Mouse (Mus musculus) 3T3-L1 (cell line): ENCODE data around the gene Sf3a1.

ENCODE experiments used
- DNase-seq: peaks from one replicate; pipeline ENCODE4 v3.0.0-alpha.2; 2015; ENCODE audit warnings: low read depth, low spot score

The Sf3a1 gene

GRCm38 (mm10) chr11:4134986-4135935, 24.9 kb upstream of the Sf3a1 start, which contains the start of gene Rnf215:
Rnf215 (plus strand) TSS chr11:4135202.
- DNase-seq: peak; percentile 92

- no peak for DNase-seq
Measured at GRCm38 (mm10) chr11:4138964-4139363, 21.2 kb upstream of the Sf3a1 start.

- no peak for DNase-seq
Measured at GRCm38 (mm10) chr11:4141505-4141904, 18.6 kb upstream of the Sf3a1 start.

GRCm38 (mm10) chr11:4142352-4142751, 17.8 kb upstream of the Sf3a1 start:
- DNase-seq: peak; percentile 74

DNA sequence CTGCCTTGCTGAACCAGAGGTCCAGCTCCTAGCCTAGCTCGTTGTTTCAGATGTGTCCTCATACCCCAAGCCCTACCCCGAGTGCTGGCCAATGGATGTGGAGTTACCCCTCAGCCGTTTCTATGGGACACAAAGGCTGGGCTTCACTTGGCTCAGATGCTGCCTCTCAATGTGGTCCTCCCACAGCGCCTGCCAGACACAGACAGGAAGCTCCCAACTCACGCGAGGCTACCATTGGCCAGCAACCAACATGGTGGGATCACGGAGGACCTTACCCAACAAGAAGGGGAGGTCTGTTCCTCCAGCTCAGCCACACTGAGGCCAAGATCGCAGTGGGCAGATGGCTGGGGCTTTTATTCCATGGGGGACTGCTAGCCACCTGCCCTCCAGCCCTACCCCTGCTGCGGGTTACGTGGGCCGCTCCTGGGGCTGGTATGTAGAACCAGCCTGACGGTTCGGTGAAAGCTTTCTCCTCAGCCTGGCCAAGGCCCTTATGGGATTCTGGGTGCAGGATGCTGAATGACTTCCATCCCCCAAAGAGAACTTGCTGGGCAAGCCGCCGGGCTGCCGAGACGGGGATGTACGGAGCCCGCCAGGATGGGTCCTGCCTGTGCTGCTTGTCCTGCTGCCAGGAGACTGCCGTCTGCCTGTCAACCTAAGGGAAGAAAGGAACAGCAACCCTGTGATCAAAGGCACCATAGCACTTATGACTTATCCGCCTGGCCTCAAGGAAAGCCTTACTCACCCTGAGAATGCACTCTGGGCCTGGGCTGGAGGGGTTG, 16.7 kb upstream of the Sf3a1 start:
- DNase-seq: no peak

DNA sequence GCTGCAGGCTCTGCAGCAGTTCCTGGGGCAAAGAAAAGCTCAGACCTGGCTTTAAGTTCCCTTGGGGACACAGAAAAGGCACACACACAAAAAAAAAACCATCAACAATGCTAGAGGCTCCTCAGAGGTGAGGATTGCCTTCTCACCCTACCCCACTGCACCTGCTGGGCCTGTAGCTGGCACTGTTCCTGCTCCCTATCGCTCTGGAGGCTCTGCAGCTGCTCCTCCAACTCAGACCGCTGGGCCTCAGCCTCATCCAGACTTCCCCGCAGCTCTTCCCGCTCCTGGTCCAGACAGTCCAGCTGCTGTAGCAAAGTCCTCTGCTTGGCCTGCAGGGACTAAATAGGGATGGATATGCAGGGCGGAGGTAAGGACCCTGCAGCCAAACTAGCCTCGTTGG, 13.8 kb upstream of the Sf3a1 start:
- DNase-seq: no peak

GRCm38 (mm10) chr11:4147098-4147497, 13.1 kb upstream of the Sf3a1 start:
- no peak for DNase-seq

GRCm38 (mm10) chr11:4148120-4148519, 12.0 kb upstream of the Sf3a1 start:
- DNase-seq: no peak

DNA sequence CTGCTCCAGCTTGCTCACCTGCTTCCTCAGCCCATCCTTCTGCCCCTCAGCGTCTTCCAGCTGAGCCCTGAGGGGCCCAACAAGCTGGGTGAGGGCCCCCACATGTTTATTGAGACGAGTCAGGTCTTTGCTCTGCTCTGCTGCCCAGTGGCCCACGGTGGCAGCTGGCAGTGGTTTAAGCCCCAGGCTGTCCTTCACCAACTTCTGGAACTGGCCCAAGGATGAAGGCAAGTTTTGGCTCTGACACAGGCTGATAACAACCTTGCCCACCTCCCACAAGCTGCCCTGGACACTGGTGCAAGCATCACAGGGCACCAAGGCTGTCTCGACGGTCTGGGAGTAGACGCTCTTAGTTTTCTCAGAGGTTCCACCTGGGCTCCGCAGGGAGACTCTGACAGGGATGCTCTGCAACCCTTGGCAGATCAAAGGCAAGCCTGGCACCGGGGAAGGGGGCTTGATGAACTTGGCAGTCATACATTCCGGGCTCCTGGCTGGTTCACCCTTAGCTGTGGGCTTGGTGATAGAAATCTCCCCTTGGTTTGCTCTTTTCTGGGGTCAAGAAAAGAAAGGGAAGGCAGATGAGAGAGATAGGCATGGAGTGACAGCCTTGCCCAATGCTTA, 11.5 kb upstream of the Sf3a1 start:
- DNase-seq: no peak

- DNase-seq: no peak
Measured at GRCm38 (mm10) chr11:4149886-4150285, 10.3 kb upstream of the Sf3a1 start.

GRCm38 (mm10) chr11:4153694-4154093, 6.5 kb upstream of the Sf3a1 start:
- no peak for DNase-seq

DNA sequence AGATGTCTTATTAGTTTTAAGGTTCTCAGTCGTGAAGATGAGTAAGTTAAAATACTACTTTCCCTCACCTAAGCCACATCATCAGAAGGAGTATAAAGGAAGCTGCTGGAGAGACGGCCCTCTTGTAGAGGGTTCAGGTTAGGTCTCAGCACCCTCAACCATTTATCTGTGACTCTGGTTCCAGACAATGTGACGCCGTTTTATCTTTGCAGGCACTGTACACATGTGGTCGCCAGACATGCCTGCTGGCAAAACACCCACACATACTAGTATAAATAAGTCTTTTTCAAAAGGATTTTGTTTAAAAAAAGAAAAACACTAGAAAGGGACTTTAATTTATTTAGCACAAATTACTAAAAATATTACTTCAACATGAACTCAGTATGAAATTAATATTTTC, 4.5 kb upstream of the Sf3a1 start:
- no peak for DNase-seq

- no peak for DNase-seq
Measured at GRCm38 (mm10) chr11:4158676-4159075, 1.5 kb upstream of the Sf3a1 start.

GRCm38 (mm10) chr11:4160758-4161480, 769 bp downstream of the Sf3a1 start:
- peak; percentile 57 for DNase-seq

DNA sequence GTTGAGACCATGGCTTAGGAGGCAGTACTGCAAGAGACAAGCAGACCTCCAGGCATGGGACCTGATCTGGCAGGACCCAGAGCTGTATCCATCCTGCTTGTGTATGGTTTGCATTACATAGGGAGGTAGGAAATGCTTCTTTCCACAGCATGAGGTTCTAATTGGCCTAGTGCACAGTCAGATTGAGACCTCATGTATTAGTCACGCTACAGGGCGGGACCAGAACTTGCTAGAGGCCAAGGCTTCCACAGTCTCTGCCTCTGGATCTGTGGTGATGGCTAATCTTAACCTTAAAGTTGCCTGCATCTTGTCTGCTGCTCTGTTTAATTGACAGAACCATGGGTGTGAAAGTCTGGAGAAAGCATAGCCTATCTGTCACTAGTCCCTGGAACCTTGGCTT, 4.6 kb downstream of the Sf3a1 start:
- DNase-seq: peak; percentile 89

GRCm38 (mm10) chr11:4166467-4167090, 6.4 kb downstream of the Sf3a1 start:
- no peak for DNase-seq

- DNase-seq: no peak
Measured at GRCm38 (mm10) chr11:4174586-4174985, 14.4 kb downstream of the Sf3a1 start.

- no peak for DNase-seq
Measured at GRCm38 (mm10) chr11:4177716-4178115, 17.6 kb downstream of the Sf3a1 start.

DNA sequence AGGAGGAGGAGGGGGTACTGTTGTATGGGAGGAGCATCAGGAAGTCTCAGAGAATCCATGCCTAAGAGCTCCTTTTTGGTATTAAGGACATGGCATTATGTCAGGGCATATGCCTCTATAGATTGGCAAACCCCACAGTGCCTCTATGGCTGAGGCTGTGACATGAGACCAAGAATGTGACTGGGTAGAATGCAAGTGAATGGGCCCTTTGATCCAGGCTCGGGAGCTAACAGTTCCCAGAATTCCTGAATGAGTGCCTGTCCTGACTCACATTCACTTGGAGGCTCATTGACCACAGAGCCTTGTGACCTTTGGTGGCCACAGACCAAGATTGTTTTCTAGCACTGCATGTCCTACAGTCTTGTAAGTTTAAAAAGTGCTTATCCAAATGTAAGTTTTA, 21.9 kb downstream of the Sf3a1 start:
- peak; percentile 86 for DNase-seq

GRCm38 (mm10) chr11:4183511-4183910, 23.4 kb downstream of the Sf3a1 start:
- peak; percentile 59 for DNase-seq
